Mouse (Mus musculus): ENCODE measurements around the gene Tctn3. TPM values are rescaled to one million over a fixed set of nuclear protein-coding genes. Genes with fewer than 3 reads are reported as not detected.
"Not testable (repeated sequence)": the region's sequence is repeated elsewhere in the genome, so short reads cannot be mapped to it uniquely, and the experiment has no call there.

The Tctn3 gene
- polyA plus RNA-seq, 1 experiment from 2014 or later = 13.7 TPM

- no peaks in the 10 kb centered on the region for H3K27me3 ChIP-seq (ENCODE audit: insufficient read depth, poor library complexity, severe bottlenecking)
- H3K4me1 ChIP-seq (replicated peaks) = peaks cover 11% of the 10 kb centered on the region
- H3K4me3 ChIP-seq = no peak overlapping the region
- no peak overlapping the region for H3K27ac ChIP-seq
- no peak for DNase-seq (ENCODE audit: low spot score)
- peaks cover 61% of the 10 kb centered on the region for H3K36me3 ChIP-seq
- WGBS = 94% methylated on average over 6 of the region's 6 CpGs
- no peaks in the 10 kb centered on the region for H3K9me3 ChIP-seq
These were observed 4.4 kb downstream of the Tctn3 start for GRCm38 (mm10) chr19:40607676-40608075.

- DNase-seq (ENCODE audit: low spot score) = no peak
- Histone ChIP-seq H3K27me3 (ENCODE audit: insufficient read depth, poor library complexity, severe bottlenecking) (no peaks in the 10 kb centered on the region), H3K27ac (no peak overlapping the region), H3K9me3 (no peaks in the 10 kb centered on the region), H3K4me3 (no peak overlapping the region), H3K4me1 (replicated peaks) (no peaks in the 10 kb centered on the region), H3K36me3 (peaks cover 70% of the 10 kb centered on the region)
- 93% methylated on average over 9 of the region's 9 CpGs for WGBS
These were observed 6.8 kb downstream of the Tctn3 start for GRCm38 (mm10) chr19:40605189-40605588.

- DNase-seq (ENCODE audit: low spot score) = no peak
- WGBS = 88% methylated on average over 3 of the region's 3 CpGs
These were observed 10.2 kb downstream of the Tctn3 start for GRCm38 (mm10) chr19:40601870-40602269.

GRCm38 (mm10) chr19:40600846-40601245, 11.2 kb downstream of the Tctn3 start:
- not testable (repeated sequence) for H3K9me3 ChIP-seq; H3K27ac ChIP-seq; H3K27me3 ChIP-seq (ENCODE audit: insufficient read depth, poor library complexity, severe bottlenecking); H3K4me1 ChIP-seq (replicated peaks); H3K4me3 ChIP-seq; DNase-seq (ENCODE audit: low spot score)
- WGBS = 90% methylated on average over 5 of the region's 5 CpGs
- H3K36me3 ChIP-seq = peaks cover 52% of the 10 kb centered on the region

More at GRCm38 (mm10) chr19:40601870-40602269, 10.2 kb downstream of the Tctn3 start:
- no peaks in the 10 kb centered on the region for H3K27me3 ChIP-seq (ENCODE audit: insufficient read depth, poor library complexity, severe bottlenecking)
- no peaks in the 10 kb centered on the region for H3K9me3 ChIP-seq
- H3K4me3 ChIP-seq = no peak overlapping the region
- no peak overlapping the region for H3K27ac ChIP-seq
- H3K4me1 ChIP-seq (replicated peaks) = no peaks in the 10 kb centered on the region
- H3K36me3 ChIP-seq = peaks cover 56% of the 10 kb centered on the region

- peaks cover 41% of the 10 kb centered on the region for H3K36me3 ChIP-seq
- no peaks in the 10 kb centered on the region for H3K4me1 ChIP-seq (replicated peaks)
- H3K27ac ChIP-seq = no peak overlapping the region
- DNase-seq (ENCODE audit: low spot score) = no peak
- WGBS = 90% methylated on average over 8 of the region's 8 CpGs
- no peaks in the 10 kb centered on the region for H3K27me3 ChIP-seq (ENCODE audit: insufficient read depth, poor library complexity, severe bottlenecking)
- no peaks in the 10 kb centered on the region for H3K9me3 ChIP-seq
- H3K4me3 ChIP-seq = no peak overlapping the region
These were observed 16.2 kb downstream of the Tctn3 start for GRCm38 (mm10) chr19:40595831-40596230.

GRCm38 (mm10) chr19:40595231-40595630, 16.8 kb downstream of the Tctn3 start:
- H3K4me3 ChIP-seq = no peak overlapping the region
- no peaks in the 10 kb centered on the region for H3K9me3 ChIP-seq
- H3K36me3 ChIP-seq = peaks cover 41% of the 10 kb centered on the region
- no peak for DNase-seq (ENCODE audit: low spot score)
- 92% methylated on average over 3 of the region's 3 CpGs for WGBS
- peaks cover under 1% of the 10 kb centered on the region; the same call in 1 of the 2 replicates for H3K4me1 ChIP-seq (replicated peaks)
- no peaks in the 10 kb centered on the region for H3K27me3 ChIP-seq (ENCODE audit: insufficient read depth, poor library complexity, severe bottlenecking)
- H3K27ac ChIP-seq = no peak overlapping the region

GRCm38 (mm10) chr19:40589530-40589880, 22.5 kb downstream of the Tctn3 start:
- under 1% methylated on average over 10 of the region's 10 CpGs for WGBS
- peaks cover 28% of the 10 kb centered on the region for H3K4me1 ChIP-seq (replicated peaks)
- H3K9me3 ChIP-seq = no peaks in the 10 kb centered on the region
- DNase-seq (ENCODE audit: low spot score) = no peak
- peak overlapping the region; percentile 91 for H3K27ac ChIP-seq
- no peaks in the 10 kb centered on the region for H3K27me3 ChIP-seq (ENCODE audit: insufficient read depth, poor library complexity, severe bottlenecking)
- H3K36me3 ChIP-seq = peaks cover 20% of the 10 kb centered on the region
- peak overlapping the region; percentile 76 for H3K4me3 ChIP-seq

GRCm38 (mm10) chr19:40588847-40589529, 23.0 kb downstream of the Tctn3 start:
- peak; percentile 93 for DNase-seq (ENCODE audit: low spot score)
- H3K4me1 ChIP-seq (replicated peaks) = peaks cover 28% of the 10 kb centered on the region
- H3K4me3 ChIP-seq = peak overlapping the region; percentile 76
- peak overlapping the region; percentile 91 for H3K27ac ChIP-seq
- H3K9me3 ChIP-seq = no peaks in the 10 kb centered on the region
- no peaks in the 10 kb centered on the region for H3K27me3 ChIP-seq (ENCODE audit: insufficient read depth, poor library complexity, severe bottlenecking)
- under 1% methylated on average over 18 of the region's 18 CpGs for WGBS
- H3K36me3 ChIP-seq = peaks cover 19% of the 10 kb centered on the region

- DNase-seq (ENCODE audit: low spot score) = peak; percentile 96
- H3K4me3 ChIP-seq = peak within 1 kb of the TSS; percentile 76
- WGBS = under 1% methylated on average over 34 of the region's 34 CpGs
- H3K36me3 ChIP-seq = peaks cover 22% of the 10 kb centered on the region
- peaks cover 28% of the 10 kb centered on the region for H3K4me1 ChIP-seq (replicated peaks)
- peak within 1 kb of the TSS; percentile 91 for H3K27ac ChIP-seq
- H3K27me3 ChIP-seq (ENCODE audit: insufficient read depth, poor library complexity, severe bottlenecking) = no peaks in the 10 kb centered on the region
- no peaks in the 10 kb centered on the region for H3K9me3 ChIP-seq
These were observed 23.8 kb downstream of the Tctn3 start, which contains the start of gene Aldh18a1 for GRCm38 (mm10) chr19:40588293-40588654. TSS of gene Aldh18a1 (minus strand) at chr19:40588463.

- Histone ChIP-seq H3K27ac (peak overlapping the region; percentile 91), H3K9me3 (no peaks in the 10 kb centered on the region), H3K4me1 (replicated peaks) (peaks cover 28% of the 10 kb centered on the region), H3K36me3 (peaks cover 27% of the 10 kb centered on the region), H3K27me3 (ENCODE audit: insufficient read depth, poor library complexity, severe bottlenecking) (no peaks in the 10 kb centered on the region), H3K4me3 (peak overlapping the region; percentile 76)
- no peak for DNase-seq (ENCODE audit: low spot score)
- WGBS = 7% methylated on average over 30 of the region's 30 CpGs
These were observed 24.3 kb downstream of the Tctn3 start for GRCm38 (mm10) chr19:40587491-40588292.

- Histone ChIP-seq H3K27ac (peak overlapping the region; percentile 40; the same call in 1 of the 2 replicates), H3K4me3 (peak overlapping the region; percentile 76), H3K27me3 (ENCODE audit: insufficient read depth, poor library complexity, severe bottlenecking) (no peaks in the 10 kb centered on the region), H3K9me3 (no peaks in the 10 kb centered on the region), H3K36me3 (peaks cover 35% of the 10 kb centered on the region), H3K4me1 (replicated peaks) (peaks cover 28% of the 10 kb centered on the region)
- WGBS = 55% methylated on average over 7 of the region's 7 CpGs
- DNase-seq (ENCODE audit: low spot score) = no peak
These were observed 25.1 kb downstream of the Tctn3 start for GRCm38 (mm10) chr19:40586908-40587307.

GRCm38 (mm10) chr19:40581662-40582061, 30.4 kb downstream of the Tctn3 start:
- H3K4me3 ChIP-seq = no peak overlapping the region
- peaks cover 7% of the 10 kb centered on the region for H3K4me1 ChIP-seq (replicated peaks)
- H3K36me3 ChIP-seq = peaks cover 88% of the 10 kb centered on the region
- H3K27ac ChIP-seq = no peak overlapping the region
- 91% methylated on average over 5 of the region's 5 CpGs for WGBS
- H3K9me3 ChIP-seq = no peaks in the 10 kb centered on the region
- DNase-seq (ENCODE audit: low spot score) = no peak
- no peaks in the 10 kb centered on the region for H3K27me3 ChIP-seq (ENCODE audit: insufficient read depth, poor library complexity, severe bottlenecking)

GRCm38 (mm10) chr19:40580902-40581301, 31.1 kb downstream of the Tctn3 start:
- Histone ChIP-seq H3K4me3 (no peak overlapping the region), H3K27me3 (ENCODE audit: insufficient read depth, poor library complexity, severe bottlenecking) (no peaks in the 10 kb centered on the region), H3K27ac (no peak overlapping the region), H3K9me3 (no peaks in the 10 kb centered on the region), H3K36me3 (peaks cover 95% of the 10 kb centered on the region), H3K4me1 (replicated peaks) (no peaks in the 10 kb centered on the region)
- DNase-seq (ENCODE audit: low spot score) = no peak
- WGBS = 80% methylated on average over 2 of the region's 2 CpGs
